Mouse (Mus musculus): ENCODE results near the gene Hdhd5. TPM values are rescaled to one million over a fixed set of nuclear protein-coding genes. Genes with fewer than 3 reads are reported as not detected.

Hdhd5 gene
- polyA plus RNA-seq, 3 experiments from 2014 or later = 24.6 to 38.9 (median 33.1) TPM

Other genes starting within 250 kb of the Hdhd5 start
- not detected for gene D330020A13Rik, start 237.0 kb downstream of the Hdhd5 start, polyA plus RNA-seq (2017; shearing (Covaris generic))
- under 1 TPM in 1 of 3 experiments, not detected in 2; 0.19 TPM for gene B4galnt3, start 236.8 kb downstream of the Hdhd5 start, polyA plus RNA-seq (2017; shearing (Covaris generic))
- gene Kdm5a, start 167.2 kb downstream of the Hdhd5 start, polyA plus RNA-seq (2017; shearing (Covaris generic)) = 10 to 100 TPM; 67.6 to 97.2 (median 82.3) TPM
- 10 to 100 TPM in 2 of 3 experiments, 1 to 10 TPM in 1; 9.6 to 11.5 (median 10.6) TPM for gene Ccdc77, start 166.9 kb downstream of the Hdhd5 start, polyA plus RNA-seq (2017; shearing (Covaris generic))
- 10 to 100 TPM in 2 of 3 experiments, 1 to 10 TPM in 1; 9.7 to 27.4 (median 25.2) TPM for gene Il17ra, start 68.1 kb downstream of the Hdhd5 start, polyA plus RNA-seq (2017; shearing (Covaris generic))
- gene Tmem121b, start 37.5 kb downstream of the Hdhd5 start, polyA plus RNA-seq (2017; shearing (Covaris generic)) = under 1 TPM in 2 of 3 experiments, not detected in 1; 0.41 to 0.56 TPM
- gene Cecr2, start 135.1 kb upstream of the Hdhd5 start, polyA plus RNA-seq (2017; shearing (Covaris generic)) = under 1 TPM; 0.25 to 0.46 (median 0.35) TPM
- gene Slc25a18, start 242.3 kb upstream of the Hdhd5 start, polyA plus RNA-seq (2017; shearing (Covaris generic)) = under 1 TPM in 2 of 3 experiments, not detected in 1; 0.36 to 0.47 TPM